Mouse (Mus musculus): Measurements from ENCODE around the gene Bri3.

Bri3 gene

GRCm38 (mm10) chr5:144426697-144427096 lies 182.5 kb downstream of the Bri3 start:
- DNase-seq (ENCODE audit: low spot score in 2 of 2) = no peak

- DNase-seq (ENCODE audit: low spot score in 2 of 2) = no peak
Measured at GRCm38 (mm10) chr5:144427861-144428260, 183.6 kb downstream of the Bri3 start.

- DNase-seq (ENCODE audit: low spot score in 2 of 2) = no peak
Measured at GRCm38 (mm10) chr5:144431481-144431880, 187.2 kb downstream of the Bri3 start.

GRCm38 (mm10) chr5:144439286-144440040 lies 195.2 kb downstream of the Bri3 start:
- no peak for DNase-seq (ENCODE audit: low spot score in 2 of 2)

GRCm38 (mm10) chr5:144441831-144442271 lies 197.6 kb downstream of the Bri3 start:
- no peak for DNase-seq (ENCODE audit: low spot score in 2 of 2)

GRCm38 (mm10) chr5:144446475-144447225 lies 202.4 kb downstream of the Bri3 start:
- DNase-seq (ENCODE audit: low spot score in 2 of 2) = peak in 1 of 2 experiments; percentile 32

GRCm38 (mm10) chr5:144447226-144447616 lies 203.0 kb downstream of the Bri3 start:
- no peak for DNase-seq (ENCODE audit: low spot score in 2 of 2)

GRCm38 (mm10) chr5:144447975-144448374 lies 203.7 kb downstream of the Bri3 start:
- DNase-seq (ENCODE audit: low spot score in 2 of 2) = no peak

GRCm38 (mm10) chr5:144452776-144453455 lies 208.7 kb downstream of the Bri3 start:
- no peak for DNase-seq (ENCODE audit: low spot score in 2 of 2)

GRCm38 (mm10) chr5:144457623-144458287 lies 213.5 kb downstream of the Bri3 start:
- DNase-seq (ENCODE audit: low spot score in 2 of 2) = no peak

- DNase-seq (ENCODE audit: low spot score in 2 of 2) = peak in 1 of 2 experiments; percentile 7
Measured at GRCm38 (mm10) chr5:144466987-144467386, 222.8 kb downstream of the Bri3 start.

GRCm38 (mm10) chr5:144473056-144473455 lies 228.8 kb downstream of the Bri3 start:
- DNase-seq (ENCODE audit: low spot score in 2 of 2) = peak in 1 of 2 experiments; percentile 33

- no peak for DNase-seq (ENCODE audit: low spot score in 2 of 2)
Measured at GRCm38 (mm10) chr5:144479677-144480171, 235.5 kb downstream of the Bri3 start.

- DNase-seq (ENCODE audit: low spot score in 2 of 2) = peak in 1 of 2 experiments; percentile 4
Measured at GRCm38 (mm10) chr5:144483659-144484375, 239.6 kb downstream of the Bri3 start.

- DNase-seq (ENCODE audit: low spot score in 2 of 2) = no peak
Measured at GRCm38 (mm10) chr5:144491308-144491707, 247.1 kb downstream of the Bri3 start.

Measured in left cerebral cortex, adult 9 months (tissue).